Mouse (Mus musculus): ENCODE data around the gene Olfr613.

DNA sequence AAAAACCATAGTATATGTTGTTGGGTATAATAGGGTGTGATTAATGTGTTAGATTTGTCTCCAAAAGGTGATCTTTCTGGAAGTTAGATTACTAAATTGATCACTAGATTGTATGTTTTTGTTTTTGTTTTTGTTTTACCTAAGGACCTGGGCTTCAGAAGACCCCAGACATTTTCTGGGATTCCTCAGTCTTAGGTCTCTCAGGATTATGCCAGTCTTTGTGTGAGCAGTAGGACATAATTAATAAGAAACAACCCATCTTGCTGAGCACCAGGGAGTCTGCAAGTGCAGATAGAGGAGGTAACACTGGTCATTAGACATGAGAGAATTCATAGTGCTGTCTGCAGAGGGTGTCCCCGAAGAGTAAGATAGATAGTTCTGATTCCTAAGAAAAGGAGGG lies 24.9 kb downstream of the Olfr613 start, which contains the start of gene Olfr617:
- no peak for TF ChIP-seq CTCF (conservative IDR thresholded peaks at IDR 0.05; ENCODE audit: low read length)
- TF ChIP-seq NANOG (IDR thresholded peaks at IDR 0.05; ENCODE audit: borderline replicate concordance, low read length) = no peak
- no peak for TF ChIP-seq POU5F1 (IDR thresholded peaks at IDR 0.05; ENCODE audit: borderline replicate concordance, low read length)
